Mouse (Mus musculus): Measurements from ENCODE around the gene Prm3.

Prm3 gene

DNA sequence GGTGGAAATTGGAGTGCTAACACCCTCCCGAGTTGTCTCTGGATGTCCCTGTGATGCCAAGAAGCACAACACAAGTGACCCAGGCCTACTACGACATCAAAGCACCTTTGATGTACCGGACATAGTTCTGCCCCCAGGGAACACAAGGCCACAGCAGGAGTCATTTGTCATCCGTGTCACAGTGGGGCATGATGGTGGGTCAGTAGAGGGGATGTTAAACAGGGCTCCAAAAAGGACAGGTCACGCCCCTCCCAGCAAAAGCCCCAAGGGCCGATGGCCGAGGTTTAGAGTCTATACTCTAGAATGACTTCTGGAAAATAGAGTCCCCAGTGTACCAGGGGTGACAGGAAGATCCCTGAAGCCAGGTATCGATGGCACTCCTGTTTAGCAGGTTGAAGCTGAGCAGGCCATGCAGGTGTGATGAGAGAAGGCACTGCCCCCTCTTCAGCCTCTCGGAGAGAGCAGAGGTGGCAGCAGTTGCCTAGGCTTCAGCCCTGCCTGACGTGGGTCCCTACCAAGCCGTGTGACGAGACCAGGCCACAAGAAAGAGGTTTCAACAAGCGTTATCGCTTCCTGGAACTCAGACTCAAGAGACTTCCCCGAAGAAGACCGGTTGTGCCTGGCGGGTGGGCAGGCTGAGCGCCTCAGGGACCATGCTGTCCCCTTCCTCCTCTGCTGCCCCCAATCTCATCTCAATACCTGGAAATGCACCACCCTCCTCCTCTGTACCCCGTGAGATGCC lies 18.8 kb downstream of the Prm3 start:
- DNase-seq (ENCODE audit: low read depth, low spot score): no peak

DNA sequence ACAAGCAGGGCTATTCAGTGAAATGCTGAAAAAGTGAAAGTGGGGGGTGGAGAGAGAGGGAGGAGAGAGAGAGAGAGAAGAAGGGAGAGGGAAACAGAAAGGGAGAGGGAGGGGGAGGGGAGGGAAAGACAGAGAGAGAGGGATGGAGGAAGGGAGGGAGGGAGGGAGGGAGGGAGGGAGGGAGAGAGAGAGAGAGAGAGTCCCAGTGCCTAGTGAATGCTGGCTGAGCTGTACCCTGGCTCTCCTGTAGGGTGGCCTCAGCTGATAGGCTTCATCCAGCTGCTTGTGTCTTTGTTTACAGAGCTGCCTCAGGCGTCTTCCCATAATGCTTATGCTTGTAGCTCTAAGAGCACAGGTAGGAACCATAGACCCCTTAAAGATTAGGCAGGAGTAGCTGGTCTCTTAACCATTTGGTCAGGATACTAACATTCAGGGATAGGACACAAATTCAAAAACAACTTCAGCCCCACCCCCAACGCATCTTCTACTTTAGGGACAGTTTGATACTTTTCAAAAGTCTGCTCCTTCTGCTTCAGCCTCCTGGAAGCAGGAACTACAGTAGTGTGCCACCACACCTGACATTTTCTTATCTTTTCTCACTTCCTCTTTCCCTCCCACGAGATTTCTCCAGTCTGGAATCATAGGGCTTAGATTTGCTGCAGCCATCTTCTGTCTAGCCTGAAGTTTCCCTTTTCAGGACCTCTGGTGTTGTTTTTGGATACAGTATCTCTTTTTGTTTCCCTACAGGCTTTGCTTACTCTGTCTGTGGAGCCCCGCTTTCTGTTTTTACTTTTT lies 20.0 kb downstream of the Prm3 start:
- DNase-seq (ENCODE audit: low read depth, low spot score): no peak

DNA sequence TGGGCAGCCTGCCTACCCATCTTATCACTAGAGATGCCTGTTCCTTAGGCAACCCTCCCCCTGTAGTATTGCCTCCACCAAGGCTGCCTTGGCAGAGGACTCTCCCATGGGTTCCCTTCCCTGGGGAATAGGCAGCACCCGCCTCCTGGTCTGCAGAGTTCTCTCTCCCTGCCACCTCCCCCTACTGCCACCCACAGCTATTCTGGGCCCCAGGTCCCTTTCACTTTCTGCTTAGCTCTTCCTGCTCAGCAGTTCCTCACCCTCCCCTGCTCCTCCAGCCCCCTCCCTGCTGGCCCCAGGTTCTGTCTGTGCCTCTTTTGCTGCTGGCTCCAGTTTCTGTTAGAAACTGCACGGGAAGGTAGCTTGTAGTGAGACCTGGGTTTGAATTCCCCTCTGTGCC lies 21.1 kb downstream of the Prm3 start:
- DNase-seq (ENCODE audit: low read depth, low spot score): peak; percentile 76

DNA sequence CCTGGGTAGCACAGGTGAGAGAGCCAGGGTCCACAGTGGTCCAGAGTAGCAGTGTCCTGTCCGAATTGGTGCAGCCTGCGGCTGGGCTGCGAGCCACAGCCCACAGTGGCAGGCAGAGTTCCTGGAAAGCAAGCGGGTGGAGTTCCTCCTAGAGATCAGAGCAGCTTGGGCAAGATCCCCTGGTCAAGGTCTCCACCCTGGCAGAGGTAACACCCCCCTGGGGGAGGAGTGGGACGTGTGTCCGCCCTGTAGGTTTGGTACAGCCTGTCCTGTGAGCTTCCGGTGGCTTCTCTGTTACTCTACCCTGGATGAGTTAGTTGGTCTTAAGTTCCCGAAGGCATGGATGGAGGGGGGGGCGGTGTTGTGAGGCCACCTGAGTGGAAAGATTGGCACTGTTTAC lies 21.9 kb downstream of the Prm3 start:
- DNase-seq (ENCODE audit: low read depth, low spot score): no peak

DNA sequence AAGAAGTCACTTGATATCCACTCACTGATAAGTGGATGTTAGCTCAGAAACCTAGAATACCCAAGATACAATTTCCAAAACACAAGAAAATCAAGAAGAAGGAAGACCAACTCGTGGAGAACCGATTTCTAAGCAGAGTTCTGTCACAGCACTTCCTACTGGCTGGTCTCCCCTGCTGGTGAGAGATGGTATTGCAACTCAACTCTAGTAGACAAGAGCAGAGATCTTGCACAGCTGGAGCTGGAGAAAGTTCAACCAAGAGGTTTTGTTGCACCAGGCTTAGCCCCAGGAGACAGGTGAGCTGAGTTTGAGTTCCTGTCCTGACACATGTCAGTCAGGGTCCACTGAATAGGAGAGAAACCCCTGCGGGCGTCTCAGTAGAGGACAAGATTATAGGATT lies 23.6 kb downstream of the Prm3 start:
- DNase-seq (ENCODE audit: low read depth, low spot score): peak; percentile 41

DNA sequence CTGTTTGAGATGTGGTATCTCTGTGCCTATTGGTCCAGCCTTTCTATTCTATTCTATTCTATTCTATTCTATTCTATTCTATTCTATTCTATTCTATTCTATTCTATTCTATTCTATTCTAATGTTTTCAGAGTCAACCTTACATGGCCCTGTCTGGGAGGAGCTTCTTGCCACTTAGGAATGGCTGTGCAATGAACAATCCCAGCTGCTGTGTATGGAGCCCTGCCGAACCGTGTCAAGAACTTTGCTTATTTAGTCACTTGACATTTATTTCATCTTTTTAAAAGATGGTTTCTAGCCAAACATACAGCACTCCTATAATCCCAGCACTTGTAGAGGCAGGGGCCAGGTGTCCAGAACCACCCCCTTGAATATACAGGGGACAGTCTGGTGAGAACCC lies 26.4 kb downstream of the Prm3 start:
- no peak for DNase-seq (ENCODE audit: low read depth, low spot score)

DNA sequence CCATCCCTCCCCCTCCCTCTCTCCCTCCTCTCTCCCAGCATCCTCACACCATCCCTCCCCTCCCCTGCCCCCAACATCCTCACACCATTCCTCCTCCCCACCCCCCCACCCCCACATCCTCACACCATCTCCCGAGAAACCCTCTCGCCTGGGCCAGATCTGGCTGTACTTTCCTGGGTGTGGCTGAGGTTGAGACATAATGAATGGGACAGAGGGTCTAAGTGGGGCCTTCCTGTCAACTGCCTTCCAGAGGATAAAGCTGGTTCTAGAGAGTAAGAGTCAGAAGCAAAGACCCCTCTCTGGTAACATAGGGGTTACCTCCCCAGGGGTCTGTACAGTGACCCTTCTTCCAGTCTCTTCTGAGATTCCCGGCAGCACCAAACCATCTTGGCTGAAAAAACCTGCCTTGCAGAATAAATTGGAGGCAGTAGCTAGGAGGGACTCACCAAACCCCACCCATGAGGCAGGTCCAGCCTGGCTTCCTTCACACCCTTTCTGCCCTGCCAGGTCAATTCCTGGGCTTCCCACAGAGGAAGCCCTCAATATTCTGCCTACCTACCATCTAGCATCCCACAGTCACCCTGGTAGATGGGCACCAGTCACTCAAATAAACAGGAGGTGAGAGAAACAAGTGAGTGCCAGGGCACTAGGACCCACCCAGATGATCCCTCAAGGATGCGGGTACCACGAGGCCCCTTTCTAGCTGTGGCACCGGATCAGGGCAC lies 27.0 kb downstream of the Prm3 start:
- DNase-seq (ENCODE audit: low read depth, low spot score): no peak

DNA sequence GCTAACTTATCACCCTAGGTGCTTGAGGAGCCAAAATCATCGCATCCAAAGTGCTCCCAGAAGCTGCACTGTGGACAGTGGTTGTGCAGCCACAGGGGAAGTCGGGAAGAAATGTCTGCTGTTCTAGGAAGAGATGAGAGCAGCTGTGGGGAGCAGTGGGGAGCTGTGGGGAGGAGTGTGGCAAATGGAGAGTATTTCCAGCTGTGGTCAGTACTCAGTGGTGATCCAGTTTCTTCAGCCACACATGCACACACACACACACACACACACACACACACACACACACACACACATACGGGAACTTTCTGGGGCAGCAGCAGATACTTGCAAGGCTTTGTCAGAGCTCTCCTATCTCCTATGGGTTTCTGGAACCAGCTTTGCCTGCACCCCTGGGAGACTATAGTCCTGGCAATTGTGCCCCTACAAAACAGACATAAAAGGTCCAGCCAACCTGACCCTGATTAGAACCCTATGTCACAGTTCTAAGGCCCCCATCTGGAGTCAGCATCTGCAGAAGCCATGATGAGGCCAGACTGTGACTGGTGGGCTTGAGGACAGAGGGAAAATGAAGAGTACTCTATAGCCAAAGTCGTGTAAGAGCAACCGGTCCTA lies 28.0 kb downstream of the Prm3 start:
- no peak for DNase-seq (ENCODE audit: low read depth, low spot score)

DNA sequence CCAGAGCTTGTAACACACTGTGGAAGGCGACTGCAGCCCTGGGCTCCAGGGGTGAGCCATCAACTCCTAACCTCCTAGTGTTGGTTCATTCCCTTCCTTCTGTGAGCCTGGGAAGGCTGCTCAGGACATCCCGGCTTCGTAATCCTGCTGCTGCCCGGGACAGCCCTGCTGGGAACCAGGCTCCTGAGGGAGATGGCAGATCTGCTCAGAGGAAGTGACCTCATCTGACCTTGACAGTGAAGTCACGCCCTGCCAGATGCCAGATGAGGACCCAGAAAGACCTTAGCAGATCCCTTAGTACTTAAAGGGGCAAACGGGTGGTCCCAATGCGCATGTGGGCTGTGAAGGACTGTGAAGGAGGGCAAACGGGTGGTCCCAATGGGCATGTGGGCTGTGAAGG lies 29.5 kb downstream of the Prm3 start:
- no peak for DNase-seq (ENCODE audit: low read depth, low spot score)

DNA sequence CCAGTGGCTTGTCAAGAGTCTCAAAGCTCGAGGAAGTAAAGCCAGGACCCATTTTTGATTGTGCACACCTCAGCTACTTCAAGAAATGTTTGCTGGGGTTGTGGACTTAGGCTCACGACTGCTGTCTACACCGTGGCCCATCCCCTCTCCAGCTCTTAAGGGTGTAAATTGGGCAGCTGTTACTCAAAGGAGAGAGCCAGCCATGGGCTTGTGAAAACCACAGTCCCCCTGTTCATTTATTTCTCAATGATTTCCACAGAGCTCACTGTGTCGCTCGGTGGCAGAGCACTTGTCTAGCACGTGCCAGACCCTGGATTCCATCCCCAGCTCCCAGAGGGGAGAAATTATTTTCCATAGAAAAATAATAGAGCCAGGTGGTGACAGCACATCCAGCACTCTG lies 34.5 kb downstream of the Prm3 start:
- DNase-seq (ENCODE audit: low read depth, low spot score): no peak

DNA sequence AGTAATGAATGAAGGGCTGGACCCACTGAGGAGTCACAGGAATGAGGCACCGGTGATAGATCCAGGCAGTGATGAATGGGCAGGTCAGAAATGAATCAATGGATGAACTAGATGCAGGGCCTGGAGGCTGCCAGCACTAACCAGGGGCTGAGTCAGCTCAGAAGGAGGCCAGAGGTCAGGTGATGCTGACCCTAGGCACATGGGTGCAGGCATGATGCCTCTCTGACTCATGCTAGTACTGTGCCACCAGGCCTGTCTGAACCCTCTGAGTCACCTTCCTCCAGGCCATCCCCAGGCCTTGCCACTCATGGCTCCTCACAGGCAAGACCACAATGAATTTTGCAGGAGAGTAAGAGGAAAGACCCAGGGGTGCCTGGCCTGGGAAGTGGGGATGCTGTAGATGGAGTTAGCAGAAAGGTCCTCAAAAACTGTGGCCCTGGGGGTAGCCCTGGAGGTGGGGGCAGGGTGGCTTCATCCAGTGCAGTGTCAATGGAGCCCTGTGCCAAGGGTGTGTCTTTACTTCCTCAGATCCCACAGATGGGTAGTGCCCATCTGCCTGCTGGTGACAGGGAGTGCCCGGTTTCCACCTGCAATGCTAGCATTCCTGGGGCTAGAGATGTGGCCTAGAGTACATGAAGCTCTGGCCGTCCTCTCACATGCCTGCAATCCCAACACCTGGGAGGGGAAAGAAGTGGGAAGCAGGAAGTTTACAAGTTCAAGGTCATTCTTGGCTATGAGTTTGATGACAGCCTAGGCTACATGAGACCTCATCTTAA lies 36.0 kb downstream of the Prm3 start:
- no peak for DNase-seq (ENCODE audit: low read depth, low spot score)

DNA sequence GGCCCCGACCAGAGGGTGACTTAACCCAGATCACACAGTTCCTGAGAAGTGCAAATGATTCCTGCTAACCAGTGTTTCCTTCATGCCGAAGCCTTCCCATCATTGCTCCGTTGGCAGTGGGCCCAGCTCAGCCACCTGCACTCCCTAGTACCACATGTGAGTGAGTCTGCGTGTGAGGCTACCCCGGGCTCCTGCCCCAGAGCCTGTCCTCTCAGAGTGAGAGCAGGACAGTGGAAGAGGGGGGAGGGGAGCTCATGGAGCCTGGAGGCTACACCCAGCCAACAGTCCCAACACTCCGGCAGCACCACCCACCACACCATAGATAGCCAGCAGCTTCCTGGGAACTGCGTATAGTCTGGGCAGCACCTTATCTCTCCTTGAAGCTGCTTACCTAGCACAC lies 40.9 kb downstream of the Prm3 start:
- no peak for DNase-seq (ENCODE audit: low read depth, low spot score)

DNA sequence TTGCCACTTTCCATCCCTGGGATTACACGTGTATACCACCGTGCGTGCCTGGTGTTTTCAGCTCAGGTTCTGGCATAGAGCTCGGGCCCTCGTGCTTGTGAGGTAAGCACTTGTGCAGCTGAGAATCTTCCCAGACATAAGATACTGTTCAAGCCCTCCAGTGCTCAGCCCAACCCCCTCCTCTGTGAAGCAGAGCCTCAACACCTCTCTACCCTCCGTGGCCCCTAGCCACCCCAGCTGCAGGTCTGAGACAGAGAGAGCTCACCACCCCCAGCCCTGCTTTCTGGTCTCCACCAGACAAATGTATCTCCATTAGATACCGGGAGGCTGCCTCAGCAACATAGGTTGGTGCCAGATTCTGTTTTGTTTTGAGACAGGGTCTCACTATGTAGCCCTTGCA lies 41.5 kb downstream of the Prm3 start:
- no peak for DNase-seq (ENCODE audit: low read depth, low spot score)

DNA sequence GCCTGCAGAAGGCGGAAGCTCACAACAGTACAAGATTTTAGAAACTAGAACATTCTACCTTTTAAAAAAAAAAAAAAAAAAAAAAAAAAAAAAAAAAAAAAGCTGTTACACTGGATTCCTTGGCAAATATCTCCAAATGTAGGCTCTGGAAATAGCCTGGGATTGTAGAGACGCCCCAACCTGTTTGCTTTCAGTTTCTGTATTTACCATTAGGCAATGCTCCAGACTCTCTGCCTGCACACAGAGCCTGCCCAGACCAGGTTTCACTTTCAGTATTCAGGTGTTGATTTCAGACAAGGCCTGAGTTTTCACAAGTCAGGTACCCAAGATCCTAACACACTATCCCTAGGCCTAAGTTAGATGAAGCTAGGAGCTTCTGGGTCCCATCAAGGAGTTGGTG lies 49.6 kb downstream of the Prm3 start:
- DNase-seq (ENCODE audit: low read depth, low spot score): no peak
